Mouse (Mus musculus) kidney, adult 10 weeks (tissue): ENCODE measurements around the gene Epyc. TPM values are rescaled to one million over a fixed set of nuclear protein-coding genes. Genes with fewer than 3 reads are reported as not detected.

ENCODE experiments used
- polyA plus RNA-seq: library from polyadenylated mRNA; stranded (reverse); fragments of 350-450 nt; fragmentation: Illumina TruSeq; extraction: RNeasy Lipid Tissue Mini Kit (QIAGEN cat#74804); gene quantifications from one replicate; pipeline ENCODE4 v1.2.3, GENCODE M21; 2014; ENCODE audit warnings: low read depth, low replicate concordance

Epyc gene
- 0.53 TPM for polyA plus RNA-seq

GRCm38 (mm10) chr10:97643768-97644167 is at the start of gene Epyc:
Gene Epyc (plus strand): TSS chr10:97644068.

GRCm38 (mm10) chr10:97606579-97606978 is 37.3 kb upstream of the Epyc start, which contains the start of gene Kera:
Gene Kera (plus strand): TSS chr10:97606879.

DNA sequence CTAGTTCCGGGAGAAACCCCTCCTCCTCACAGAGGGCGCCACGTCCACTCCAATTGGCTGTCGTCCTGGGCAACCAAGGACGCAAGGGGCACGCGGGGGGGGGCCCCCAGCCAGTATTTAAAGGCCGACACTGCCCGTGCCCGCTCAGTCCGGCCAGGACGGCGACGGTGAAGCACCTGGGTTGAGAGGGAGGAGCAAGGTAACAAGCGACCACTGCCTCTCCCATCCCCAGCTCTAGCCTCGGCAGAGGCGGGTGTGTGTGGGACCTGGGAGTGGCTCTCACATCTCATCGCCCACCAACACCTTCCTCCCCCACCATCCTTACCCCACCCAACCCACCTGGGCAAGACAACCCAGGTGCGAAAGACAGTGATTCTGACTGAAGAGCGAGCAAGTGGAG is 49.0 kb downstream of the Epyc start, which contains the start of gene Ccer1:
Gene Ccer1, plus strand, starts transcription at position 147 of the 400 bp plus-strand sequence.

GRCm38 (mm10) chr10:97726655-97727054 is 82.8 kb downstream of the Epyc start, which contains the start of gene C030005K15Rik:
Gene C030005K15Rik (minus strand): TSS chr10:97726755.

Other genes starting within 250 kb of the Epyc start
- gene Dcn, start 164.5 kb upstream of the Epyc start, polyA plus RNA-seq = 190 TPM
- gene Lum, start 78.9 kb upstream of the Epyc start, polyA plus RNA-seq = 19.4 TPM
- not detected for gene Kera, start 37.2 kb upstream of the Epyc start, polyA plus RNA-seq
- not detected for gene Ccer1, start 49.0 kb downstream of the Epyc start, polyA plus RNA-seq
- gene C030005K15Rik, start 82.7 kb downstream of the Epyc start, polyA plus RNA-seq = not detected